Mouse (Mus musculus) activated CD4-positive, CD25-positive, alpha-beta regulatory T cell, adult 4 months (primary cell): ENCODE results near the gene Zfyve9. TPM values are rescaled to one million over a fixed set of nuclear protein-coding genes. Genes with fewer than 3 reads are reported as not detected.
"Not testable (repeated sequence)": the region's sequence is repeated elsewhere in the genome, so short reads cannot be mapped to it uniquely, and the experiment has no call there.

ENCODE experiments used
- ATAC-seq: one replicate; pipeline ENCODE4 v1.8.0; 2017
- polyA plus RNA-seq, 2 experiments: library from polyadenylated mRNA; unstranded; fragments of 100-300 nt; shearing (Covaris generic); gene quantifications; one replicate each; pipeline ENCODE4 v1.2.1; 2017

Gene Zfyve9
- polyA plus RNA-seq, 2 experiments from 2014 or later = 0.42 to 0.69 TPM

DNA sequence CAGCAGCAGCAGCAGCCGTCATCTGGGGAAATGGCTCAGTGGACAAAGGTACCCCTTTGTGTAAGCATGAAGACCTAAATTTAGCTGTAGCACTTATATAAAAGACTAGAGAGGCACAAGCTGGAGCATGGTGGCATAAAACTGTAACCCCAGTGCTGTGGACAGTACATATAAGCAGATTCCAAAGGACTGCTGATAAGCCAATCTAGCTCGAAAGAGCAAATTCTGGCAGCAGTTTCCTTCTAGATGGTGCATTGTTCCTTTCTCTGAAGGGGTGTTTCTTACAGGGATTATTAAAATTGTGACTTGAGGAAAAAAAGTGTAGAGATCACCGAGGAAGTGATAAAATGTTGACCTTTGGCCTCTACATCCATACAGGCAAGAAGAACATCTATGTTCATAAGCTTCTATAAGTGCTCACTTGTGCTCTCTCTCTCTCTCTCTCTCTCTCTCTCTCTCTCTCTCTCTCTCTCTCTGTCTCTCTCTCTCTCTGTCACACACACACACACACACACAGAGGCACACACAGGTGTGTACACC, 59.3 kb downstream of the Zfyve9 start:
- no peak for ATAC-seq

DNA sequence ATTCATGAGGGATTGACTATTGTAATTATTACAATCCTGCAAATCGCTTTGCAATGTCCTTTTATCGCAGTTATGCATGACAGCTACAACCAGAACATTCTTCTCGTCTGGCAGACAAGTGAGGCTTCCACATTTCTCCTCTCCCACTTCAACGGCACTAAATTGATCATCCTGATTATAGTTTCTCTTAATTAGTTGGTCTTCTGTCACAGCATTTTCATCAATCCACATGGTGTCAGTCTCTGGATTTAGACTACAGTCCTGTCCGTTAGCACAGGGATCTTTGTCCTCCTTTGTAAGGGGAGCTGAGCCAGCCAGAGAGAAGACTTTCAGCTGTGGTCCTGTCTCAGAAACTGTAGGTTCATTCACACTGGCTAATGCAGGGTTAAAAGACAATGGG, 61.2 kb downstream of the Zfyve9 start, which contains the start of gene 3110021N24Rik:
Gene 3110021N24Rik, plus strand, starts transcription at position 301 of the 400 bp plus-strand sequence.
- no peak for ATAC-seq

DNA sequence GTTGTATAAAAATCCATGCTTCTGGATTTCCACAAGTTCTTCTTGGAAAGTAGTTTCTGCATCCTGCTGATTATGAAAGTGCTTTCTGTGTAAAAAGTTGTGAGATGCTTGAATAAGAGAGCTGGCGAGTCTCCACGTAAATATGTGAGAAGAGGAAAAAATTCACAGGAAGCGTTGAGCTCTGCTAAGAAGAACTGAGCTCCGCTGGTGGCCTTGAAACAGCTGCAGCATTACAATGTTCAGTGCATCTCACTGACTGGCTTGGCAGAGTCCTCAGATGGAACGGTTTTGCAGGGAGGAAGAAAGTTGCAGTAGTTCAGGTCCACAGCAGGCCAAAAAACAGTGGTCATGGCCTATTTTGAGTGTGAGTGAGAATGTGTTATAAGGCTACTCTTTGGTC, 72.4 kb downstream of the Zfyve9 start:
- ATAC-seq = no peak

DNA sequence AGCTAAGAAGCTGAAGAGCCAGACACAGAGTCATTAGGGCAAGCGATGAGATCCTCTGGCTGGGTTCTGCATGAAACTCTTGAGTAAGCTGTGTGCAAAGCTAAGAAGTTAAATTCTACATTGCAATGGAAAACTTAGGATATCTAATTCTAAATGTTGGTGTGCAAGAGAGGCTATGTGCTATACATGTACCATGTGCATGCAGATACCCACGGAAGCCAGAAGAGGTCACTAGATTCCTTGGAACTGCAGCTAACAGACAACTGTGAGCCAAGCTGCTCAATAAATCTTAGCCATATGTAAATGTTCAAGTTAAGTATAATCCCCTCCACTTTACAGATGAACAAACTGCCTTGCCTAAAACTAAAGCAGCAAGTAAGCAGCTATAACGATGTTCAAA, 83.7 kb downstream of the Zfyve9 start:
- no peak for ATAC-seq

DNA sequence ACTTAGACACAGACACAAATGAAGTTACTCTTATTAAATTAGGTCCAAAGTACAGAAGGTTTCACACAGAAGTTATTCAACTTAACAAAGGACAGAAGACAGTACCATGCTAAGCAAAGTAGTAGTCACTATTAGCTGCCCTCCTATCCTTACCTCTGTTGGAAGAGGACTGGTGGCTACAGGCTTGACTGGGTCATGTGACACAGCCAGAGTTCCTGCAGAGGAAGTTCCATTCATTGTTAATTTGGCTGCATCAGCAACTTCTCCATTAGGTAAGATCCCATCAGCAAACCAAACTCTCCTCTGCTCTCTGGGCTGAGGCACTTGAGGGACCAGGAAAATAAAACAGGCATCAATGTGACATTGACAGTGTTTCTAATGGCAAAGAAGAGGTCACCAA, 89.1 kb downstream of the Zfyve9 start:
- no peak for ATAC-seq

DNA sequence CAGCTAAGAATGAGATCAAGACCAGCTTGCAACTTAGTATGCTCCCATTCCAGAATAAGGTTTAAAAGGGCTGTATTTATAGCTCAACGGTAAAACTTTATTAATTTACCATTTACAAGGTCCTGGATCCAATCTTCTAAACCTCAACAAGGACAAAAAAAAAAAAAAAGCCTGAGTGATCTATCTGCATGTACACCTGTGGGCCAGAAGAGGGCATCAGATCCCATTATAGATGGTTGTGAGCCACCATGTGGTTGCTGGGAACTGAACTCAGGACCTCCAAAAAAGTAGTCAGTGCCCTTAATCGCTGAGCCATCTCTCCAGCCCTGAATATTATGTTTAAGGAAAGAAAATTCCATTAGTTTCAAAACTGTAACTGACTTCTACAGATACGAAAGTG, 90.1 kb downstream of the Zfyve9 start:
- ATAC-seq = no peak

DNA sequence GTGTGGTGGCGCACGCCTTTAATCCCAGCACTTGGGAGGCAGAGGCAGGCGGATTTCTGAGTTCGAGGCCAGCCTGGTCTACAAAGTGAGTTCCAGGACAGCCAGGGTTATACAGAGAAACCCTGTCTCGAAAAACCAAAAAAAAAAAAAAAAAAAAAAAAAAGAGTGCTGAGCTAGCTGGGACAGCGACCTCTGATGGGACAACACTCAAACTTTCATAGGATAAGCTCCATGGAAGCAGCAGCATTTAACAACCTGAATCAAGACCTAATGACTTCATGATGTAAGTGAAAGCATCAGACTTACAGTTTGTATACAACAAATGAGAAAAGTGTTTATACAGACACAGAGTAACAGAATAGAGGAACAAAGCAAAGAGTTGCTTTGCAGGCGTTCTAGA, 93.5 kb downstream of the Zfyve9 start:
- ATAC-seq = not testable (repeated sequence)

DNA sequence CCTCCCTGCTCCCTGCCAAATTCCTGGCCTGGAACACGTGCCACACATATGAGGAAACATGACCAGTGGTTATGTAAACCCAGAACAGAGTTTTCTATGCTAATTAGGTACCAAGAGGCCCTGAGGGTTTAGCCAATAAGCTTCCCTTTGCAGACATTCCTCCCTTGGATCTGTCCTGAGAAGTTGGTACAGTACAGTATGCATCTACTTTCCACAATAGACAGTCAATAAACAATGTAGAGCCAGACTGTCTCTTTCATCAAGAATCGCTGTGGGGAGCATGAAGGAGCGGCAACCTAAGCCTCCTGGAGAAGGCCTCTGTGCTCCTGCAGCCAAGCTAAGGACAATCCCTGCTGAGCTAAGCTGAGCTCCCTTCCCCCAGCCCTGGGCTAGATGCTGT, 94.4 kb downstream of the Zfyve9 start:
- ATAC-seq = no peak

DNA sequence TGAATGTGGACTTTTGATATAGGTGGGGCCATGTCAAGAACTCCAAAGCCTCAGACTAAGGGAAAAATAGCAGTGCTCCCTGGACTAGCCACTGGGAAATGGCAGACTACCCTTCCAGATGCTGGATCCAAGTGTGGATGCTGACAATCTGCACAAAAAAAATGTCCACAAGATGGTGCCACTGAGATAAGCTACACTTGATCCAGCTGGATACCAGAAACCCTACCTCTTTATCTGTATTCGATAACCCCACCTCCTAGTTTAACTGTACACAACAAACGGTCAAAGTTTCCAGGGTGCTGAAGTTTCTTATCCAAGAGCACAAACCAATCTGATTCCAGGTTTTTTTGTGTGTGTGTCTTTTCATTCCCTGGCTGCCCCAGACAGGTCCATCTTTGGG, 116.2 kb downstream of the Zfyve9 start:
- no peak for ATAC-seq

DNA sequence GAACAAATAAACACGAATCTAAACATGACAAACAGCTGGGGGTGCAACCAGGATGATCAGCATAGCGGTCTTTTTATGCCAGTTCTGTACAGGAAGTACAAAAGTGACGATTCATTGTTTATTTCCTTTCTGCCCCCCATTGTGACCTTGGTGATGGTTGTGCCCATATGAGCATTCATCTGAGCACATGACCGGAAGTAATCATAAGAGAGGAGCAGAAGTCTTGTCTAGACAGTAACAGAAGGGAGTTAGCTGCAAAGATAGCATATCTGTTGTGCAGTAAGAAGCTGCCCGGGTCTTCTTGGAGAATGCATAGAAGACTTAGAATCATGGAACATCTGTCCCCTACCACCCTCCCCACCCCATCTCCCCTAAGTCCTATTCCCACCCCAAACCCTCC, 141.8 kb downstream of the Zfyve9 start:
- ATAC-seq = peak; percentile 83

DNA sequence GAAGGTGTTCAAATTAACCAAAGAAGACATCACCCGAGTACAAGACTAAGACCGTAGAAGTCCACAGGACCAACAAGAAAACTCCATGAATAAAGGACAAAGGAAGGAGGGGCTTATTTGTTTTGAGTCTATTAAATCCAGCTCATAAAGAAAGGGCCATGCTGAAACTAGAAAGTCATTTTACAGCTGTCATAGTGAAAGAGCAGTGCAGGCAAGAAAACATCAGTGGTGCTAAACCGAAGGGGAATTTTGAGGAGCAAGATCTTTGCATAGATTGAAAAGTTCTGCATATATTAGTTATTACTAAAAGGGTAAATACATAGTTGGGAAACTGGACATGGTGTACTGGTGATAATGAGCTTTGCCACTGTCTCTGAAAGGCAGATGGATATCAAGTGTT, 142.9 kb downstream of the Zfyve9 start:
- ATAC-seq = peak; percentile 58

DNA sequence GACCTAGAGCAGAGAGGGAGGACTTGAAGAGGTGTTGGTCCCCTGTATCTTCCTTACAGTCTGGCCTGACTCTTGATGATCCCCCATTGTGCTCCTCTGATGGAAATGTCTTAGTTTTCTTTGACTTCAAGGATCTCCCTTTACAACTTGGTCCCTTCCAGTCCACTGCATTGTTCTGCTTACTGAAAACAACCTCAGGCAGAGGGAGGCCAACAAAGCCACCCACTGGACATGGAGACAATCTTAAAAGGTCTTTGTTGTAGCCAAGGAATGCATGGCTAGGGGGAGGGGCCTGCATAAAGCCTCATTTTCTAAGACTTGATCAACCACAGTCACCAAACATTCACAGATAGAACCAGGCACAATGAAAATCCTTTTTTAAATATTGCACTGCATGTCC, 145.5 kb downstream of the Zfyve9 start:
- no peak for ATAC-seq

DNA sequence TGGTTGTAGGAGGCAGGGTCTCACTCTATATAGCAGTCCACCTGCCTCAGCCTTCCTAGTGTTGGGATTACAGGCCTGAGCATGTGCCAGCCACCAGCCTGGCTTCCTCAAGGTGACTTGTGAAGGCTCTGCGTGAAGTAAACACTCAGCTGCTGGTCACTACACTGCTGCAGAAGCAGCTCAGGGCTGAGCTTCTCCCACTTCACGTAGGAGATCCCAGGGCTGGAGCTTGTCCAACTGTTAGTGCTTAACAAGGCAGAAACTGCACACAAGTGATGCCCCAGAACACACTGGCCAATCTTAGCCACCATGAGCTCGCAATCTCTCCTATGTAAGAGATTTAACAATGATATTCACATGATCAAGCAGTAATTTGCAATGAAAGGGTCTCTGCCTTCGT, 145.9 kb downstream of the Zfyve9 start:
- ATAC-seq = no peak

DNA sequence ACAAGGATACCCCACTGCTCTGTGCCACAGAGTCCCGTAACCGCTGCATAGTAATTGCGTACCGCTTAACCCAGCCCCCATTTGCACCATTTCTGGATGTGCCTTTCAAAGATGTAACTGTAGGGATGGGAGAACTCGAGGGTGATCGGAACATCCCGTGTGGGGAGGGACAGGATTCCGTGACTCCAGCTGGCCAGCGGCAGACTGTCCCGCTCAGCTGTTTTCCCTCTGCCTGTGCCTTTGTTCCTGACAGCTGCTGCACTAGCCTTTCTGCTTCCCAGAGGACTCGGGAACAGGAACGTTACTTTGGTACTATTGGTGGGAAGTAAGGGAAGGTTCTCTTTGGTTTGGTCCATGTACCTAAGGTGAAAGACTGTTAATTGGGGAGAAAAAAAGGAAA, 146.9 kb downstream of the Zfyve9 start:
- no peak for ATAC-seq

DNA sequence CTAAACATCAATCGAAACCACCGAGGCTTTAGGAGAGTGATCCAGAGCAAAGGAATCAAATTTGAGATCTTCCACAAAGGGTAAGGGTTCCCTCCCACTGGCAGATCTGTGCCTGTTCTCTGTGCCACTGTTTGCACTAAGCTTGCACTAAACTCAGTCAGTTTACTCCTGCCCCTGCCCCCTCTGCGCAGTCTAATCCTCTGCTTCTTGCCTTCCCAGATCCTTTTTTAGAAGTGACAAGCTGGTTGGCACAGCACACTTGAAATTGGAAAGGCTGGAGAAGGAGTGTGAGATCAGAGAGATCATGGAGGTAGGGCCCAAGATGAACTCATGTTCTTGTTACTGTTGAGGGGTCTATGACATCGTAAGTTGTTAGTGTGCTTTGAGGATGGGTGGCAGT, 149.0 kb downstream of the Zfyve9 start:
- ATAC-seq = no peak

DNA sequence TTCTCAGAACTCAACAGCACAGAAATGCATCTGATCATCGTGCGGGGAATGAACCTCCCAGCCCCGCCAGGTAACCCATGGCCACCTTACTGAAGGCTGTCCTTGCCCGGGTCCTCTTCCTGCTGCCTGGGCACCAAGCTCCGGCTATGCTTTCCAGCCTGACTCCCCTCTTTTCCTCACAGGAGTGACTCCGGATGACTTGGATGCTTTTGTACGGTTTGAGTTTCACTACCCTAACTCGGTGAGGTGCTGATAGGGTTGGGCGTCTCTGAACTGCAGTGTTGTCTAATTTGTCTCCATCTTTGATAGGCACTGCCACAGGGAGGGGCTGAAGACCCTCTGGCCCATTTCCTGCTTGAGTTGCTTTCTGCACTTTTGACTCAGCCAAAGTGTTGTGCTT, 150.5 kb downstream of the Zfyve9 start:
- ATAC-seq = no peak

DNA sequence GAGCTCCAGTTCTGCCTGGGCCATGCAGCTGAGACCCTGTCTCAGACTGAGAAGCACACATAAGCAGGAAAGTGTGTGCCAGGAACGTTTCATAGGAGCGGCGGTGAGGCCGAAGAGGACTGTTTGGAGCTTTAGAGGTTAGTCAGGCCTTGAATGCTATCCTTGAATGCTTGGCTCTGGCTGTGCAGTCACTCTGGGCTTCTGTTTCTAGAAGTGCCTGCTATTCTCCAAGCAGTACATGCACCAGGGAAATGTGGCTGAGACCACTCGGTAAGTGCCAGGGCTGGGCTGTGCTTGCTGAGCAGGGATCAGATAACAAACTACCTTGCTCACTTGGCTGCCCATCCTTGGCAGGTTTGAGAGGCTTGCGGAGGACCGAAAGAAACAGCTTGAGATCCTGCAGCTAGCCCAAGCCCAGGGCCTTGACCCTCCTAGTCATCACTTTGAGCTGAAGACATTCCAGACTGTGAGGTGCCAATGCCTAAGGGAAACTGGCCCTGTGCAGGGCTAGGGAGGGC, 151.2 kb downstream of the Zfyve9 start:
- no peak for ATAC-seq

DNA sequence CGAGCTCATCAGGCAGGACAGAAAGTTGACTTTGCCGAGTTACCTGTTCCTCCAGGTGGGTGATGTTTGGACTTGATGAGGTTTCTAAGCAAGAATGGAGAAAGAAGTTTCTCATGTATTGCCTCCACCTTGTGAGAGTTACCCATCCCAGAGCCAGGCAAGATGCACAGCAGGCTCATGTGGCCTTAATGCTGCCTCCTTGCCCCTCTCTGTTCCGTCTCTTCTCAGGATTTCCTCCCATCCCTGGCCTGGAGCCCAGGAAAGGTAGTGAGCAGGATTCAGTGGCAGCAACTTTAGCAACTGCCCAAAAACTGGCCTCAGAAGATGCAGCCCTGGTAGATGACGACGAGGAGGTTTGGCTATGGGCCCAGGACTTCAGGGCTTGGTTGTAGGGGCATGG, 153.5 kb downstream of the Zfyve9 start:
- ATAC-seq = no peak

DNA sequence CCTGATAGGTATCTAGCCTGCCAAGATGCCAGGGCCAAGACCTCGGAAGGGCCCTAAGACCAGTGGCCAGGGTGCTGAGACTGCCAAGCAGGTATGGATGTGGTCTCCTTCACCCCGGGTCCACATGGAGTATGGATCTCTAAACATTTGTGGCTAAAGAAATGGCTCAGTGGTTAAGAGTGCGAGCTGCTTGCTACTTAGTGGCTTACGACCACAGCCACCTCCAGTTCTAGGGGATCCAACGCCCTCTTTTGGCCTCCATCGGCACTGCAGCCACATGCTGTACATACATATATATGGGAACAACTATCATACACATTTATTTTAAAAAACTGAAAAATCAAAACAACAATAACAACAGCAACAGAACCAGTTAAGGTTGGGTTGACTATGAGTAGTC, 159.1 kb downstream of the Zfyve9 start:
- ATAC-seq = no peak

DNA sequence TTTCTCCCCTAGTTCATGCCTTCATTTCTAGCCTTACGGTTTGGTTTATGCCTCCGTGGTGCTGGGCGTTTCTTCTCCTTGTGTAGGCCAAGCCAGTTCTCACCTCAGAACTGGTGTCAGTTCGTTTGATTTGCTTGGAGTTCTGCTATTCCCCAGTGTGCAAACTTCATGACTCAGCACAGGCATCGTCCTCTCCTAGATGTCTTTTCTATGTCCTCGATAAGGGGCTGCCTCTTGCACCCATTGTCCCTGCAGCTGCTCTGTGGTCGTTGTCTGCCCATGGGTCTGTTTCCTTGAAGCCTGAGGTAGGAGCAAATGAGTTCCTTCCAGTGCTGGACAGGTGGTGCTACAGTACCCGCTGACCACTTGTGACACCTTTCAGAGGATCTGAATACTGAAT, 160.1 kb downstream of the Zfyve9 start:
- no peak for ATAC-seq

DNA sequence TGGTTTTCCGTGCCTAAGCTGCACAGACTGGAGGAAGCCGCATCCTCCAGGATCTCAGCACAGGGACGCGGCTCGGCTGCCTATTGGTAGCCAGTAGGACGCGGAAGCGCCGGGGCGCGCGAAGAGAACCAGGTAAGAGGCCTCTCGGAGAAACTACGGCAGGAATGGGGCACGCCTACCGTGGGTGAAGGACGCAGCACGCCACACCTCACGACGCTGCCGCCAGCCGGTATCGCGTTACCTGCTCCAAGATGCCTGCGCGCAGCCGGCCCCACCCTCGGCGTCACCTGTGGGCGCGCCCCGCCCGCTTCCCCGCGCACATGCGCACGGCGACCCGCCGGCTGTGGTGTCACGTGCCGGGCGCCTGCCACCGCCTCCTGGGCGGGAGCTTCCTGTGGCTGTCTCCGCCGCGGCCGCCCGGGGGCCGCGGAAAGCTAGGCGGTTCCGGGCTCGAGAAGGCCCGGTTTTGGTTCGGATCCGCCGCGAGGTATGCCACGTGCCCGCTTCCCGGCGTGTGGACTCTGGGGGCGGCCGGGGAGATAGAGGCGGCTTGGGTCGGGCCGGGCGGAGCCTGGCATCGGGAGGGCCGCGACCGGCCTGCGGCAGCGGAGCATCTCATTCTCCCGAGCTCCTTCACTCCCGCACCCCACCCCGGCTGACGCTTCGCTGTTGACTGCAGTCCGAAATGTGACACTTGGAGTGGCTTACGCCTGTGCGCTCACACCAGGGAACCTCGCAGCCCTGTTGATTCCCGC, 160.8 kb downstream of the Zfyve9 start, which contains the start of gene Cc2d1b:
Gene Cc2d1b, plus strand, starts transcription at position 354 of the 755 bp plus-strand sequence.
- ATAC-seq = peak; percentile 87

DNA sequence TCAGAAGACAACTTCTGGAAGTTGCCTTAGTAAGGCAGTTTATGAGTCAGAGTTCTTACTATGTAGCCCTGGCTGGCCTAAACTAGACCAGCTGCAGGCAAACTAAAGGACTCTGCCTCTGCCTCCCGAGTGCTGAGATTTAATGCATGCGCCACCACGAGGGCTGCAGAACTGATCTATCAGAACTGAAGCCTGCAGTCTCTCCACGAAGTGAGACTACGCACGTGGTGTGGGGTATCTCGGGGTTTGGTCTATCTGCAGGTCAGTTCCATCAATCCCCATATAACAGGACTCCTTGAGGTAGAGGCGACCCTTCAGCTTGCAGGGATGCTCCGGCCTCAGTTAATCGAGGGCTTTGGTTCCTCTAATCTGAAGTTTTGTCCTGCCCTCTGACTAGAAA, 161.4 kb downstream of the Zfyve9 start:
- peak; percentile 13 for ATAC-seq

DNA sequence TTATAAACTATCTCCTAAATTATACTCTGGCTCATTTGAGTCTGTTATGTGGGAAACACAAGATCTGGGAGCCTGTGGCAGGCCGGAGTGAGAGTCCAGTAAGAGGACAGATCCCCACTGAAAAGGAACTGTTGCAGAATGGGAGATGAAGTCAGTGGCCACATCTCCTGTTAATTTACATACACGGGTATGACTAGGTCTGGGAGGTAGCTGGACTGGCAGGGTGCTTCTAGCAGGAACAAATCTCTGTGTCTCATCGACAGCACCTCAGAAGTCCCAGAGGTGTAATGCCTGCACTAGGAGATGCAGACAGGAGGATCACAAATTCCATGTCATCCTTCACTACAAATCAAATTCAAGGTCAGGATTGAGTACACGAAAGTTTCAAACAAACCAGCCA, 162.0 kb downstream of the Zfyve9 start:
- no peak for ATAC-seq

DNA sequence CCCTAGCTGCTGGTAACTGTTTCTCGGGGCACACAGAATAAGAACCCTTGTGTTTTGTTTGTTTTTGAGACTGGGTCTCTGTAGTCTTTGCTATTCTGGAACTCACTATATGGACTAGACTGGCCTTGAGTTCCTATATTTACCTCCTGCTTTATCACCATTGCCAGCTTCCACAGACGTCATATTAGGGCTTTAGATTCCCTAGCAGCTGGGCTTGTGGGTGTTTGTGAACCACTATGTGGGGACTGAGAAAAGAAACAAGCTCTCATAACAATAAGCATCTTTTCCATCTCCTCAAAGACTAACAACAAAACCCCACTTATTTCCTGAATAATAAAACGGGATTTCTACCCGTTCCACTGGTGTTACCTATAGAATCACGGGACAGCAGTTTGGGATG, 169.7 kb downstream of the Zfyve9 start:
- ATAC-seq = no peak
